Mouse (Mus musculus) retina, postnatal 7 days (tissue): ENCODE measurements around the gene Zfp597.
A peak's percentile ranks its signal among the peaks of the same experiment; 100 is the strongest.
"Not testable (repeated sequence)": the region's sequence is repeated elsewhere in the genome, so short reads cannot be mapped to it uniquely, and the experiment has no call there.

Experiments
- DNase-seq: peaks from one replicate; pipeline ENCODE4 v3.0.0-alpha.2; 2012; ENCODE audit warnings: low read depth, low spot score

Zfp597 gene

DNA sequence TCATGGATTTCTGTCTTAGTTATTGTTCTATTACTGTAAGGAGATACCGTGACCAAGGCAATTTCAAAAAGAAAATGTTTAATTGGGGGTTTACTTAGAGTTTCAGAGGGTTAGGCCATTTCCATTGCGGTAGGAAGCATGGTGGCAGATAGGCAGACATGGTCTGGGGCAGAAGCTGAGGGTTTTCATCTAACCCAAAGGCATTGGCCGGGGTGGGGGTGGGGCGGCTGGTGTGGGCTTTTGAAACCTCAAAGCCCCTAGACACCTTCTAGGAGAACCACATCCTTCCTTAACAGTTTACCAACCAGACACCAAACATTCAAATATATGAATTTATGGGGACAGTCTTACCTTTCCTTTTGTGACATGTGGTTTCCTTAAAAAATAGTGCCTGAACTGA is 25.1 kb downstream of the Zfp597 start:
- DNase-seq = no peak

DNA sequence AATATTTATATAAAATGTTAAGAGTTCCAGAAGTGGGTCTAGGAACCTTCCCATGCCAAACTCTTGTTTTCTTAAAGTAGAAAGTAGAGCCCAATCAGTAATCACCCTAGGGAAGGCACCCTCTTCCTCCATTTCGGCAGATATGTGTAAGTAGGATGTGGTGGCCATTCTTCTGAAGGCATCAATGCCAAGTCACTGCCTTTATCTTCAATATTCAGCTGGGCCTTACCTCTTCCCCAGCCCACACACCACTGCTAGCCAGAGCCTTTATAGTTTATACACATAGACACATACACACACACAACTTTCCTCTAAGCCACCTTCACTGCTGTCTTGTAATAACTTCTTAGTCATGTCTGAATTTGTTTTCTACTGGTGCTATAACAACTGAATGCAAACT is 28.6 kb downstream of the Zfp597 start:
- DNase-seq = no peak

DNA sequence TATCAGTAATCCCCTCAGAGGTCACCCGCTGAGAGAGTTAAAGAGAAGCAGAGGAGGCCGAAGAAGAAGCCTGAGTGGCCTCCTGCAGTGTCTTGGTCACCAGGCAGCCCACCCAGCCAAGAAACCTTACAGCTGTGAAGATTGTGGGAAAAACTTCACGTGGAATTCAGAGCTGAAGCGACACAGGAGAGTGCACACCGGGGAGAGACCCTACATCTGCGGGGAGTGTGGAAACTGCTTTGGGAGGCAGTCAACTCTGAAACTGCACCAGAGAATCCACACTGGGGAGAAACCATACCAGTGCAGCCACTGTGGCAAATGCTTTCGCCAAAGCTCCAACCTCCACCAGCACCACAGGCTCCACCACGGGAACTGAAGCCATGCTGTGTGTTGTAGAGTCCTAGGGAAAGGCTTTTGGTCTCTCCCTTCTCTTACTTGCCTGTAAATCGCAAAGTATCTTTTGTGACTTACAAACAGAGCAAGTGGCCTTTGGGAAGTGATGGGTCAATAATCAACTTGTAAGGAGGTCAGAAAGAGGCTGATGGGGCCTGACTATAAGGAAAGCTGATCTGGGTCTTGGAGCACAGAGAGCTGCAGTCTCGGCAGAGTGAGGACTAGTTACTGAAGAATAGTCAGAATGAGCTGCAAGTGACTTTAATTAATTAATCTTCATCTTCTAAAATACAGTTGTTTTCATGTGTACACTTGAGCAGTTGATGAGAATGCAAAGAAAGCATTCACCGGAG is 29.8 kb downstream of the Zfp597 start:
- DNase-seq = no peak

DNA sequence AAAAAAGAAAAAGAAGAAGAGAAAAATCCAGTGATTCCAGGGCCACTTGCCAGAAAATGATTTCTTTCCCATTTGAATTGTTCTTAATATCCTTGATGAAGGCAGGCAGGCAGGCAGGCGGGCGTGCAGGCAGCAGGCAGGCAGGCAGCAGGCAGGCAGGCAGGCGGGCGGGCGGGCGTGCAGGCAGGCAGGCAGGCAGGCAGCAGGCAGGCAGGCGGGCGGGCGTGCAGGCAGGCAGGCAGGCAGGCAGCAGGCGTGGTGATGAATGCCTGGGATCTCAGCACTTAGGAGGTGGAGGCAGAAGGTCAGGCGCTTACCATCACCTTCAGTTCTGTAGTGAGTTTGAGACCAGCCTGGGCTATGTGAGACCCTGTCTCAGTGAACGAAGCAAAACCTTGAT is 31.8 kb downstream of the Zfp597 start:
- no peak for DNase-seq

DNA sequence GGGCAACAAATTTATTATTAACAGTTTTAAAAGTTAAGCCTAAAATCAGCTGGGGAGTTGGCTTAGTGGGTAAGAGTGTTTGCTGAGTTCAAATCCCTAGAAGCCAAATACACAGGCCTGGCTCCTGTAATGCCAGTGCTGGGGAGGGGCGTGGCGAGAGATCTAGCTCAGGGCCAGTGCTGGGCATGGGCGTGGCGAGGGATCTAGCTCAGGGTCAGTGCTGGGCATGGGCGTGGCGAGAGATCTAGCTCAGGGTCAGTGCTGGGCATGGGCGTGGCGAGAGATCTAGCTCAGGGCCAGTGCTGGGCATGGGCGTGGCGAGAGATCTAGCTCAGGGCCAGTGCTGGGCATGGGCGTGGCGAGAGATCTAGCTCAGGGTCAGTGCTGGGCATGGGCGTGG is 33.1 kb downstream of the Zfp597 start:
- not testable (repeated sequence) for DNase-seq

DNA sequence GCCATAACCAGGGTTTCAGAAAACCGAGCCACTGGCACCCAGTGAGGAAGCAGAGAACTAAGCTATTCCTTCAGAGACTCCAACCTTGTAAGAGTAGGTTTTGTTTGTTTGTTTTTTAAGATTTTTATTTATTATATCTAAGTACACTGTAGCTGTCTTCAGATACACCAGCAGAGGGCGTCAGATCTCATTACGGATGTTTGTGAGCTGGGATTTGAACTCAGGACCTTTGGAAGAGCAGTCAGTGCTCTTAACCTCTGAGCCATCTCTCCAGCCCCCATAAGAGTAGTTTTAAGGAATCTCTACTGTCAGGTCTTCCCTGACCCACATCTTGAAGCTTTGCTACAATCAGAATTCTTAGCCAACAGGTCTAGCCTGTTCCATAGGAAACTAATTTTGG is 35.9 kb downstream of the Zfp597 start:
- DNase-seq = no peak

DNA sequence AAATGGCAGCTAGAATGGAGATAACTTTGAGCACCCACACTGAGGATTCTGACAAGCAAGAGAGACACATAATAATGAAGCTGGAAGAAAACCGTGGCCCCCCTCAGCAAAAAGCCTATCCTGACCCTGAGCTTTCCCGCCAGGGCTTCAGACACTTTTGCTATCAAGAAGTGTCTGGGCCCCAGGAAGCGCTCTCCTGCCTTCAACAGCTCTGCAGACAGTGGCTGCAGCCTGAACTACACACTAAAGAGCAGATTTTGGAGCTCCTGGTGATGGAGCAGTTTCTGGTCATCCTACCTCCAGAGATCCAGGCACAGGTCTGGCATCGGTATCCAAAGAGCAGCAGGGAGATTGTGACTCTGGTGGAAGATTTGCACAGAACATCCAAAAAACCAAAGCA is 36.5 kb downstream of the Zfp597 start:
- DNase-seq = no peak

DNA sequence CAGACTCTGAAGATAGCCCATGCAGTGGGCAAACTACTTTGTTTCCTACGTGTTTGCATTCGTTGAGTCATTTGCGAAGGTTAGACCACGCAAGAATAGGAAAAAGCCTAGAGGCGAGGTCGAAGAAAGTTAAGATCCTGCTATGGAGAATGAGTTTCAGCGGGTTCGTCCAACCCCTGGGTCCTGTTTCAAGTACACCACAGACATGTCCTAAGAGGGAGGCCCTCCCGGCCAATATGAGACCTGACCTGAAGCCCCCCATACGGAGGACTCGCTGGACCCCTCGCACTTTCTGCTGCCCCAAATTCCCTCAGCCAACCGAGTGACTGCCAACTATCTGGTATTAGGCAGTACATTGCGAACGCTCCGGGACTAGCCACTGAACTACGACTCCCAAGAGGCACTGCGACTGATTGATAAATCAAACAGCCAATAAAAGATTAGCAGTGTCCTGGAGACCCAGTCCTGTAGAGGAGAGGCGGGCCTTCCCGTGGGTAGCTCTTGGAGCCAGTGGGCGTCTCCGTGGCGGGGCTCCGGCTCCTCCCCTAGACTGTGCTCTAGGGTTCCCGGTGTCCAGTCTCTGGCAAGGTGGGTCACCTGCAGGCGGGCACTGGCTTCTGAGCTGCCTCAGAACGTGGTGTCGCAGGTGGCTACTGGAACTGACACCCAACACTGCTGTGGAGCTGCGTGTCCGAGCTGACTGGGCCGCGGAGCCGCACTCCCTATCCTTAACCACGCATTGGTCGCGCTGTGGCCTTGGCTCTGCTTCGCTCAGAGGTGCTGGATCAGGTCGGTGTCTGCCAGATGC is 37.4 kb downstream of the Zfp597 start, which contains the start of gene Zfp174:
Zfp174 (plus strand) TSS at position 558 of the 808 bp plus-strand sequence.
- DNase-seq = peak; percentile 90

DNA sequence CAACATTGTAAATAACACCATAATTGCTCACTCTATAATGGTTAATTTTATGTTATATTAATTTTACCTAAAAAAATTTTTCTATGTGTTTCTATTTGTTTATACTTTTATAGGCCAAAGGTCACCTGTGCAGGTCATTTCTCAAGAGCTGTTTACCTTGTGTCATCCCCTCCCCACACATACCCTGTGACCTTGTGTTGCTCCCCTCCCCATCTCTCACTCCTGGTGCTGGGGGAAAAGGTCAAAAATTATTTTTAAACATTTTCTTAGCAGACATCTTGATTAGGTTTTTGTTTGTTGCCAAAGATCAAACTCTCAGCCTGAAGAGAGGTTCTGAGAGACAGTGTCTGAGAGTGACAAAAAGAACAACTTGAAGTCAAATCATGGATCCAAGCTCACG is 40.6 kb downstream of the Zfp597 start:
- no peak for DNase-seq

DNA sequence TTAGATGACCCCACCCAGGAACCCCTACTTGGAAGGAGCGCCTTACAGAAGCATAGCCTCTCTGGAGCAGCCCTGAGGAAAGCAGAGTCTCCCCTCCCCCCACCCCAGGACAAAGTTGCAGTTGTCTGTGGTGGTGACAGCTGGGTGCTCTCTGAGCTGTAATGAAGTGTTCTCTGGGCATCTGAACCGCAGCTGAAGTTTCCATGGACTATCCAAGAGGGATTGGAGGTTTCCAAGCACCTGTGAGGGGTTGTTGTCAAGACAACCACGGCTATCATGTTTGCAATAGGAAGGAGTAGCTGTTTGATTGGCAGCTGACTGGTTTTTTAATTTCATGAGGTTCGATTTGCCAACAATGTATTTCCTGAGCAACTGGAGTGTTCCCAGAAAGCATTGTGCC is 41.4 kb downstream of the Zfp597 start:
- no peak for DNase-seq

DNA sequence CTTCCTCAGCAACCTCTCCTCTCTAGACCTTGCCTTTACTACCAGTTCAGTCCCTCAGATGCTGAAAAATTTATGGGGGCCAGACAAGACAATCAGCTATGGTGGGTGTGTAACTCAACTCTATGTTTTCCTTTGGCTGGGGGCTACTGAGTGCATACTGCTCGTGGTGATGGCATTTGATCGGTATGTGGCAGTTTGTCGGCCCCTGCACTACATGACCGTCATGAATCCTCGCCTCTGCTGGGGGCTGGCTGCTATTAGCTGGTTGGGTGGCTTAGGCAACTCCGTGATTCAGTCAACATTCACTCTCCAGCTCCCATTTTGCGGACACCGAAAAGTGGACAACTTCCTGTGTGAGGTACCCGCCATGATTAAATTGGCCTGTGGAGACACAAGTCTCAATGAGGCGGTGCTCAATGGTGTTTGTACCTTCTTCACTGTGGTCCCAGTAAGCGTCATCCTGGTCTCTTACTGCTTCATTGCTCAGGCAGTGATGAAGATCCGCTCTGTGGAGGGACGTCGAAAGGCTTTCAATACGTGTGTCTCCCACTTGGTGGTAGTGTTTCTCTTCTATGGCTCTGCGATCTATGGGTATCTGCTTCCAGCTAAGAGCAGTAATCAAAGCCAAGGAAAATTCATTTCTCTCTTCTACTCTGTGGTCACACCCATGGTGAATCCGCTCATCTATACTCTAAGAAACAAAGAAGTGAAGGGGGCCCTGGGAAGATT is 45.0 kb downstream of the Zfp597 start:
- DNase-seq = no peak

DNA sequence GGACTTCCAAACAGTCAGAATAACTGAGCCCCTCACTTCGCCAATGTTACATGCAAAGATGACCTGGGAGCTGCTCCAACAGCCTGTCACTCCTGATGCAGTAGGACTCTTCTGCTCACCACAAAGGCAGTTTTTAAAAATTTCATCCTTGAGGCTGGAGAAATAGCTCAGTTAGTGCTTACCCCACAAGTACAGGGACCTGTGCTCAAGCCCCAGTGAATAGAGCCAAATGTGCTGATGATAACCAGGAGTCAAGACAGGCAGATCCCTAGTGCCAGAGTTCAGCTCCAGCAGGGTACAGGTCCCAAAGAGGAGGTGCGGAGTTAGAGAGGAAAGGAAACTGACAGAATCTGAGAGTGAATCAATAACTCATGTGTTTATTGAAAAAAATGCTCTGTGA is 48.9 kb downstream of the Zfp597 start:
- no peak for DNase-seq

DNA sequence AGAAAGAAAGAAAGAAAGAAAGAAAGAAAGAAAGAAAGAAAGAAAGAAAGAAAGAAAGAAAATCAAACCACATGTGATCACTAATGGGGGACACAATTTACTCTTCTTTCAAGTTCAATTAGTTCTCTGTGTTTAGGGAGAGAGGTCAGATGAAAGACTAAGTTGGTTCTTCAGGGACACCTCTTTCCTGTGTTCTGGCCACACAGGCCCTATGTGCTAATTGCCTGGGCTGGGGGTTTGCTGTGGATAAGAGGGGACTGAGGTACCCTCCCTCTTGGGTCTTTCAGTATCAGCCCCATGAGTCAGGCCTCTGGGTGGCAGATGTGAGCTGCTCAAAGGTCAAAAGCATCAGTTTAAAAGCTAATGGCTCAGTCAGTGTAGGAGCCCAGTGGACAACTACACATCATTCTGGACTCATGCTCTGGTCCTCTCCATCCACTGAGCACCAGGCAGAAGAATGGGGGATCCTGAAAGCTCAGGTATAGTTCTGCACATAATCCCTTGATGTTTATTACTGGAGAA is 53.7 kb downstream of the Zfp597 start, which contains the start of gene Olfr15:
Olfr15 (plus strand) TSS at position 291 of the 522 bp plus-strand sequence.
- DNase-seq = no peak

DNA sequence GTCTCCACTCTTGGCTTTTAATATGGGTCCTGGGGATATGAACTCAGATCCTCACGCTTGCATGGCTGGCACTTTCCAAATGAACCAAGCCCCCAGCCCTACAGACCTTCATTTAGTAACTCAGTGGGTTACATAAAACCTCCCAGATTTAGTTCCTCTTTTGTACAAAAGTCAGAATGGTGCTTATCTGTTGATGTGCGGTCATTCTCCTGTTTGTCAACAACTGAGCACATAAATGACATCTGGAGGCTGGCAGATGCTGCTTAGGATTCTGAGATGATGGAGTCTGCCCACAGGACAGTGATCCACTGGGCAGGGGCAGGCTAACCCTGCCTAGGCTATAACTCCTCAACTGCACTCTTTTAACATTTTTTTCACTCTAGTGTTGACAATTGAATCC is 54.6 kb downstream of the Zfp597 start:
- DNase-seq = no peak

DNA sequence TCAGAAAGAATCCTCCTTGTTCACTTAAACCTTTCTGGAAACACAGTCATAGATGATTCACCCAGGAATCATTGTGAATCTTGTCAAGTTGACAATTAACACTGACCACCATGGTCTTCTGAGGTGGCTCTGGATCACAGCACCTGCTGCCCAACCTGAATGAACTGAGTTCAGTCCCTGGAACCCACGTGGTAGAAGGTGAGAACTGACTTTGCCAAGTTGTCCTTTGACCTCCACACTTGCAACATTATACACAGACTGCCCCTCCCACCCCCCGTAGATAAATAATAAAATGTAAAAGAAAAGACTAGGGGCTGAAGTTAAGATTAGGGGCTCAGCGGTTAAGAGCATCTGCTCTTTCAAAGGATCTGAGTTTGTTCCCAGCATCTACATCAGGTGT is 56.3 kb downstream of the Zfp597 start:
- DNase-seq = no peak

DNA sequence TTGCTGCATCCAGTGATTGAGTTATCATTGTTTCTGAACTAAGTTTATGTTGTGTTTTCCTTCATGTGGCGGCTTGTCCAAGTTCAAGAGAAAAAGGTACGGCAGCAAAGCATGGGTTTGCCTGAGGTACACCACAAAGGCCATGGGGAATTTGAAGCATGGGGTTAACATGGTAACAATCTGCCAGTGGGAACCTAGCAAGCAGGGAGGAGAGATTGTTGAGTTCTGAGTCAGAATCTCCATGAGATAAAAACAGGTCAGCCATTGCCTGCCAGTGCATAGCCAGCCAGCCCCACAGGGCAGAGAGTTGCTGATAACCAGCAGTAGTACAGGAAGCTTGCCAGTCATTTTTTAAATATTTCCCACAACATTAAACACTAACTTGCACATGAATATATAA is 64.2 kb downstream of the Zfp597 start:
- DNase-seq = no peak

DNA sequence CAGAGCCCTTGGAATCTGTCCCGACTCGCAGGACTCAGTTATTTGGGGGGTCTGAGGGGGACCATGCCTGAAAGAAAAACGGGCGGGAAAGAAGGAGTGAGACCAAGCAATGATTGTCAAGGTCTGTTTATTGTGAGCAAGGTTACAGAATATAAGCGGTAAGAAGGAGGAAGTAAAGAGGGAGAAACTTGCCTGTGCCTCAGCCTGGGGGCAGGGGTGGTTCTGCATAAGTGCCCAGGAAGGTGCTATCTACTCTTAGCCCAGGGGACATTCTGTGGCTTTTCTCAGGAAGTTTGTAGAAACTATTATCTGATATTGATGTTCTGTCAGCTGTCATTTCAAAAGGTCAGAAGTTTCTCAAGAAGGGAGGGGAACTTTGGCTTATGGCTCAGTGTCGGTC is 69.7 kb downstream of the Zfp597 start:
- DNase-seq = not testable (repeated sequence)
